Mouse (Mus musculus): ENCODE measurements around the gene Minar1. TPM values are rescaled to one million over a fixed set of nuclear protein-coding genes. Genes with fewer than 3 reads are reported as not detected.

The Minar1 gene
- not detected in 2 replicates for total RNA-seq (2017)

DNA sequence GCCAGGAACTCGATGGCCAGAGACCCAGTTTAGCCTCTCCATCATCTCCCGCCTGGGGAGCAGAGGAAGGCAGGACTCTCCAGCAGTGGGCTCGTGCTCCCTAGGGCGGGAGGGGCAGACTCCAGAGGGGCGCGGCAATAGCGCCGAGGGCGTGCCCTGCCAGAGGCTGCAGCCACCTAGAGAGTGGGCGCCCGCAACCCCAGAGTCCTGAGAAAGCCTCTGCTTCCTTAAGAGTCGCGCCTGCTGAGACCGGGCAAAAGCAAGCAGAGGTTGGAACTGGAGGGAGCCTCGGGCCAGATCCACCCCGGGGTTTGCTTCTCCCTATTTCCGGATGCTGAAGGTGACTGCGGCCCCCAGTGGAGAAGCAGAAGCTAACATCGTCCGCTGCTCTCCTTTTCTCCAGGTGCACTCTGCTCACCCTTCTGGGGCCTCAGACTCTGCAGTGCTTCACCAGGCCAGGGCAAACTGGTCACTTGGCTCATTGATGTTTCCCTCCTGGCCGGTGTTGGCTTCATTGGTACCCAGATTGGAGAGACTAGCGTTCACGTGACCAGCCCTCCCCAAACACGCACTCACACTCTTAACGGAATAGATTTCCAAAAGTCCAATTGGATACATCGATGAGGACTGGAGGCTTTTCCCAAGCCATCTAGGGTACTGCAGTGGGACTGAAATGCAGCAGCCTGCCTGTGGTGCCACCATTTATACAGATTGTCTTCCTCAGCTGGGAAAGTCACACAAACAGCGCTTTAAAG, at the start of gene Minar1:
Minar1 (minus strand) TSS at position 120 of the 755 bp plus-strand sequence.
- ATAC-seq (replicated peaks; ENCODE audit: low read depth, poor library complexity, severe bottlenecking) = peak; percentile 81

DNA sequence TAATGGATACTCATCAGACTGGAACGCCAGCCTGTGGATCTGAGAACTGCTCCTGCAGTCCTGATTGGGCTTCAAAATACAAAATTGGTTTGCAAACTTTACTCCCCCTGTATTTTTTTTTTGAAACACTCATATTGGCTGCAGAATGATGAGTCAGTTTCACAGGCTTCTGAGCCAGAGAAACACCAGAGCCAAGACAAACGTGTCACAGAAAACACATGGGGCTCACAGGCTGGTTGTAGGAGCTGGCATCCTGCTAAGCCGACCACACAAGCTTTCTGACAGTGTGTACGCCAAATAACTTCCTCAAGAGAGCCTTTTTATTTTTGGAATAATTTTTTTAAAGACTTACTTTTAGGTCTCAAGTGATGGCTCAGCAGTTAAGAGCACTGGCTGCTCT, 47.0 kb upstream of the Minar1 start:
- ATAC-seq (replicated peaks; ENCODE audit: low read depth, poor library complexity, severe bottlenecking) = no peak

- ATAC-seq (replicated peaks; ENCODE audit: low read depth, poor library complexity, severe bottlenecking) = peak; percentile 98
Observed at GRCm38 (mm10) chr9:89667306-89667942, 44.5 kb upstream of the Minar1 start.

GRCm38 (mm10) chr9:89650913-89651312, 28.0 kb upstream of the Minar1 start:
- ATAC-seq (replicated peaks; ENCODE audit: low read depth, poor library complexity, severe bottlenecking) = 0 out of 2 replicates have a peak, but pooled peaks have one; percentile 29

- peak; percentile 97 for ATAC-seq (replicated peaks; ENCODE audit: low read depth, poor library complexity, severe bottlenecking)
Observed at GRCm38 (mm10) chr9:89637453-89637852, 14.5 kb upstream of the Minar1 start.

GRCm38 (mm10) chr9:89622296-89623005, 474 bp downstream of the Minar1 start:
- ATAC-seq (replicated peaks; ENCODE audit: low read depth, poor library complexity, severe bottlenecking) = no peak

DNA sequence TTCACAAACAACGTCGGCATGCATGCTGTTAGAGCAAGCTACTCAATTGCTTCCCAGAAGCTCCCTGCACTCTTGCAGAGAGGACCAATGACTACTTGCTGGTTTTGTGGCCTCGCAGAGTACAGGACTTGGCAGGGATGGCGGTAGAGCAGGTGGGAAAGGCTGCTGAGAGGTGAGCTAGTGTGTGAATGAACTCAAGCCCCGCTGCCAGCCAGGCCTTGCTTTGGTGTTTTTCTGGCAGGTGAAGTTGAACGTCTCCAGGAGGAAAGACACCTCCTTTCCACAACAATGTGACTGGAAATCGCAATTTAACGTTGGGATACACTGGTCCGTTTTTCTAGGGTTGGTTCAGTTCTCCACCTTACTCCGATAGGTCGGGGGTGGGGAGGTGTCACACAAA, 1.2 kb downstream of the Minar1 start:
- ATAC-seq (replicated peaks; ENCODE audit: low read depth, poor library complexity, severe bottlenecking) = no peak

- no peak for ATAC-seq (replicated peaks; ENCODE audit: low read depth, poor library complexity, severe bottlenecking)
Observed at GRCm38 (mm10) chr9:89620347-89620746, 2.6 kb downstream of the Minar1 start.

- no peak for ATAC-seq (replicated peaks; ENCODE audit: low read depth, poor library complexity, severe bottlenecking)
Observed at GRCm38 (mm10) chr9:89616946-89617345, 6.0 kb downstream of the Minar1 start.

- no peak for ATAC-seq (replicated peaks; ENCODE audit: low read depth, poor library complexity, severe bottlenecking)
Observed at GRCm38 (mm10) chr9:89610592-89610991, 12.3 kb downstream of the Minar1 start.

DNA sequence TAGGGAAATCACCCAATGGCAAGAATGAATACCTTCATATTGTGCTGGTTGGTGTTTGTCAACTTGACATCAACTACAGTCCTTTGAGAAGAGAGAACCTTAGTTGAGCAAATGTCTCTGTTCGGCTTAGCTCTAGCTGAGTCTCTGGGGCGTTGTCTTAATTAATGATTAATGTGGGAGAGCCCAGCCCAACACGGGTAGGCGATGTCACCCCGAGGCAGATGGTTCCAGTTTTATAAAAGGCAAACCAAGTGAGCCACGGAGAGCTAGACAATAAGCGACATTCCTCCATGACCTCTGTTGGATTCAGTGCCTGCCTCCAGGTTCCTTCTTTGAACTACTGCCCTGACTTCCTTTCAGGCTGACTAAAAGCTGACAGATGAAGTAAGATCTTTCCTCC, 15.6 kb downstream of the Minar1 start:
- no peak for ATAC-seq (replicated peaks; ENCODE audit: low read depth, poor library complexity, severe bottlenecking)

DNA sequence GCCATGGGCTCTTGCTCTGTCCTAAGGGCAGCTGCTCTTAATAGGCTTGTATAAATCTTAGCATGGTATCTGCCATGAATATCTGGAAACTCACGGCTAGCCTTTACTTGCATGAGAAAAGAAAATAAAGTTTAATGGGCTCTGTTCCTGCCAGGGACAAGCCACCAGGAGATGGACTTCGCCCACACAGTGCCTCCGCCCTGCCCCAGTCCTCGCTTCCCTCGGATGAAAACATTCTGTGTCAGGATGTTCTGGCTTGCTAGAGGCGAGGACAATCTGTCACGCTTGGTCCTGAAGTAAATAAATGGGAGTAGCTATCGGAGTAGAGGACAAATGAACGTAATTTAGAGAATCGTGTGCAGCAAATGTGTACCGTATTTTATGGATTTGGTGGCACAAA, 16.7 kb downstream of the Minar1 start:
- no peak for ATAC-seq (replicated peaks; ENCODE audit: low read depth, poor library complexity, severe bottlenecking)

DNA sequence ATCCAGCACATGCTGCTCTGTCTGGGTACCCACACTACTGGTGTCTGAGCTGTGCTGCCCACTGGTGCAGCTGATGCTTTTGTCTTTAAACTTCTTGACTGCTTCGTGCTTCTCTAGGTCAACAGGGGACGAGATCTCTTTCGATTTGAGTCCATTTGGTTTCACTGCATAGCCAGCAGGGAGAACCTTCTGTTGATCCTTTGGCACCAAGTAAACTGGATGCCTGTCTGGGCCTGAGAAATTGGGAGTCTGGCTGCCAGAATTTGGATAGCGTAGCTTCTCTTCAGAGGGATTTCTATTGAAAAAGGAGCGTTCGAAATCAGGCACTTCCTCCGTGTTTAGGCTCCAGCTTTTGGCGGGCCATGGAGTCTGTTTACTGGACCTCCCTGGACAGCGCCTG, 21.0 kb downstream of the Minar1 start:
- no peak for ATAC-seq (replicated peaks; ENCODE audit: low read depth, poor library complexity, severe bottlenecking)

DNA sequence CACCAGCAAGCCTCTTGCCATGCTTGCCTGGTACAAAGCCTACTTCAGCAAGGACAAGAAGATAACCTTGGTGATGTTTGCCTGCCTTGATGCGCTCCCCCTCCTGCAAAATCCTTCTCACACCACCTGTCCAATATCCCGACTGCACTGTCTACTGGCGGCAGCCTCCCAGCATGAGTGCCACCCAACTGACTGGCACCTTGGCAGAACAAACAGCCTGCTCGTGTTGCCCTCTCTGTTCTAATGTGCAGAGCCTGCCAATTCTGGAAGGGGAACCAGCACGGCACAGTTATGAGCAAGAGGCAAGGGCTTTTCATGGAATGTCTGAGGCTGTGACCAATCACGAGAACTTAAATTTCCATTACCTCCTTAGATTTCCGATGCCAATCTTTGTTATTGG, 22.2 kb downstream of the Minar1 start:
- no peak for ATAC-seq (replicated peaks; ENCODE audit: low read depth, poor library complexity, severe bottlenecking)

DNA sequence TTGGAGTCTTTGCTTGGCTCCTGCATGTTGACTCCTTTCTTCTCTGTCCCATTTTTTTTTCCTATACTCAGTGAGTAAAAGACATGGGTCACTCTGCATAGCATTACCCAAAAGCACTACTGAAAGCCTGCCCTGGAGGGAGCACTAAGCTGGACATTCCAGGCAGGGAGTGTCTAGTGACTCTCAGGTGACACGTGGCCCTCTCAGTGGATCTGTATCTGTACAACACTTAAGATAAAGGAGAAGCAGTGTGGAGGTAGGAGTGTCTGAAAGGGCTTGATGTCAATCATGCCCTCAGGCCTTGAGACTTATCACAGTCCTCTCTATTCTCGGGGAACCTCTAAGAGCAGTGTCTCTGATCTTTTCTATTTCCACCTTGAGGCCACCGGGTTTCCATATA, 25.9 kb downstream of the Minar1 start:
- ATAC-seq (replicated peaks; ENCODE audit: low read depth, poor library complexity, severe bottlenecking) = no peak

DNA sequence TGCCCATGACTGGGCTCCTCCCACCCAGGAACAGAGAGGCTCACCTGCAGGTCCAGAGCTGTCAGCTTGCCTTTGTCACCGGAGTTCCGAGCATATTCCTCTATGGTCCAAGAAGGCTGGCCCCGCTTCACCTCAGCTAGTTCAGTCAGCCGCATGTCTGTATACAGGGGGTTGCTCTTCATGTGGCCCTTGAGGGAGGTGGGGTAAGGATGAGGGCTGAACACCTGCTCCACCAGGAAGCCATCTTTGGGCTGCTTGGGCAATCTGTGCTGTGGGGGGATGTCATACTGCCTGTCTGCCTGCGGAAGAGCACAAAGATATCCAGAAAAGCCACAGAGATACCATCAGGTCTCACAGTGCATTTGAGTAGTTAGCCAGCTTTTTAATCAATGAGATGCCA, 26.5 kb downstream of the Minar1 start:
- no peak for ATAC-seq (replicated peaks; ENCODE audit: low read depth, poor library complexity, severe bottlenecking)

GRCm38 (mm10) chr9:89592391-89592790, 30.5 kb downstream of the Minar1 start:
- no peak for ATAC-seq (replicated peaks; ENCODE audit: low read depth, poor library complexity, severe bottlenecking)

GRCm38 (mm10) chr9:89578422-89578821, 44.5 kb downstream of the Minar1 start:
- no peak for ATAC-seq (replicated peaks; ENCODE audit: low read depth, poor library complexity, severe bottlenecking)

GRCm38 (mm10) chr9:89552663-89553062, 70.3 kb downstream of the Minar1 start:
- ATAC-seq (replicated peaks; ENCODE audit: low read depth, poor library complexity, severe bottlenecking) = no peak
